Mouse (Mus musculus): ENCODE measurements around the gene Pcbd1.

Pcbd1 gene

GRCm38 (mm10) chr10:61089170-61090142 is at the start of gene Pcbd1:
Gene Pcbd1 (plus strand): TSS chr10:61089331.
- DNase-seq: peak; percentile 74 to 78

- no peak for DNase-seq
Observed at GRCm38 (mm10) chr10:61039657-61040056, 49.5 kb upstream of the Pcbd1 start.

GRCm38 (mm10) chr10:61045081-61045480 is 44.0 kb upstream of the Pcbd1 start:
- peak in 1 of 2 experiments; percentile 52 for DNase-seq

GRCm38 (mm10) chr10:61051993-61052613 is 37.0 kb upstream of the Pcbd1 start:
- peak; percentile 91 to 95 for DNase-seq

- DNase-seq: no peak
Observed at GRCm38 (mm10) chr10:61056661-61057060, 32.5 kb upstream of the Pcbd1 start.

- DNase-seq: no peak
Observed at GRCm38 (mm10) chr10:61059101-61059500, 30.0 kb upstream of the Pcbd1 start.

GRCm38 (mm10) chr10:61059543-61060110 is 29.5 kb upstream of the Pcbd1 start:
- no peak for DNase-seq

- no peak for DNase-seq
Observed at GRCm38 (mm10) chr10:61063271-61063864, 25.8 kb upstream of the Pcbd1 start.

- peak; percentile 53 to 61 for DNase-seq
Observed at GRCm38 (mm10) chr10:61064635-61065034, 24.5 kb upstream of the Pcbd1 start.

- peak; percentile 81 to 85 for DNase-seq
Observed at GRCm38 (mm10) chr10:61065287-61066005, 23.7 kb upstream of the Pcbd1 start.

- DNase-seq: peak; percentile 87 to 91
Observed at GRCm38 (mm10) chr10:61068436-61069192, 20.5 kb upstream of the Pcbd1 start.

GRCm38 (mm10) chr10:61069248-61069647 is 19.9 kb upstream of the Pcbd1 start:
- DNase-seq: no peak

- peak; percentile 82 to 87 for DNase-seq
Observed at GRCm38 (mm10) chr10:61072324-61072723, 16.8 kb upstream of the Pcbd1 start.

GRCm38 (mm10) chr10:61074643-61075042 is 14.5 kb upstream of the Pcbd1 start:
- DNase-seq: no peak

- DNase-seq: no peak
Observed at GRCm38 (mm10) chr10:61075607-61076006, 13.5 kb upstream of the Pcbd1 start.

- DNase-seq: peak; percentile 84 to 86
Observed at GRCm38 (mm10) chr10:61080227-61080930, 8.8 kb upstream of the Pcbd1 start.

GRCm38 (mm10) chr10:61080931-61081255 is 8.2 kb upstream of the Pcbd1 start:
- DNase-seq: no peak

GRCm38 (mm10) chr10:61085364-61085763 is 3.8 kb upstream of the Pcbd1 start:
- no peak for DNase-seq

- DNase-seq: peak; percentile 77 to 79
Observed at GRCm38 (mm10) chr10:61086502-61086901, 2.6 kb upstream of the Pcbd1 start.

- peak; percentile 38 to 59 for DNase-seq
Observed at GRCm38 (mm10) chr10:61088468-61088867, 663 bp upstream of the Pcbd1 start.

- DNase-seq: no peak
Observed at GRCm38 (mm10) chr10:61091866-61092265, 2.7 kb downstream of the Pcbd1 start.
